In the genomic region with DNA sequence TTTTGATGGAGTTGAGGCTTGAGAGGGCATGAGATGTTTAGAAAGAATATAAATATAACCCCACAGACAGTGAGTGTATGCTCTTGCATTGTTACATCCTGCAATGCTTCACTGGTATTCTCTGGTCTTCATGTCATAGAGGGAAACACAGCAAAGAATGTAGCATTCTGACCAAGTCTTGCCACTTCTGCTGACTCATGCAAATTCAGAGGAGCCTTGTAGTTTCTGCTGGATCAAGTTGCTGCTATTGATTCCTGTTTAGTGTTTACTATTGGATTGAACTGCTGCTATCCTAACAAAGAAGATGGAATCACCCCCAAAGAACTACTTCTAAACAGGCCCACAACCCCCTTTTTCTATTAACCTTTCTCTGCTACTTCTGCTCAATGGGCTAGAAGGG, we compare ENCODE assay signal across 23 mouse cellular contexts.
DNase-seq lines count a peak whose midpoint lies in the region; ATAC-seq and TF ChIP-seq lines count a peak whose summit lies in the region.
"Had no signal": no experiment of that assay in that cellular context is flagged by ENCODE, and none has a peak within 500 bp of the region (broad histone marks: within the 10 kb centered on the region; RNA-seq: fewer than 3 reads in every experiment).

No protein-coding gene starts in this region.

- H3K9me3 ChIP-seq in heart, embryonic 10.5 days, result no peaks in the 10 kb centered on the region
- H3K9me3 ChIP-seq in CH12.LX (replicated peaks; ENCODE audit: low read length), result no peaks in the 10 kb centered on the region
- no peaks in the 10 kb centered on the region for H3K9me3 ChIP-seq in ES-E14 (ENCODE audit: control insufficient read depth, insufficient read depth, low read depth, low read length)
- no peaks in the 10 kb centered on the region for H3K9me3 ChIP-seq in liver, postnatal 0 days (ENCODE audit: low read length)
- H3K9me3 ChIP-seq: G1E had no signal

- dilution Hi-C loops in CH12.LX (cut with MboI; ENCODE audit: extremely low pct_ligation_motif_present, extremely low pct_unique_long_range_greater_than_20kb, low sequenced_read_pairs), result no loop called here

- TF ChIP-seq EP300 in CH12.LX (IDR thresholded peaks at IDR 0.05; ENCODE audit: low read length), result no peak
- TF ChIP-seq EP300 in liver, postnatal 0 days (IDR thresholded peaks at IDR 0.05; ENCODE audit: low read depth), result no peak

- no peaks in the 10 kb centered on the region for H3K4me1 ChIP-seq in heart, embryonic 10.5 days
- H3K4me1 ChIP-seq in CH12.LX (ENCODE audit: control insufficient read depth in 1 of 2, insufficient read depth in 2 of 2) (peaks cover 0 to 5% of the 10 kb centered on the region in 2 experiments; a peak in 1 of 4 replicates), ES-E14 (ENCODE audit: control insufficient read depth in 2 of 2, insufficient read depth in 2 of 2, low read length in 2 of 2, poor library complexity in 1 of 2) (no peaks in the 10 kb centered on the region)
- H3K4me1 ChIP-seq in liver, postnatal 0 days (ENCODE audit: insufficient read depth), result no peaks in the 10 kb centered on the region

- in situ Hi-C loops in CH12.LX (cut with MboI; ENCODE audit: low pct_ligation_motif_present, low pct_unique_long_range_greater_than_20kb, low sequenced_read_pairs), result no loop called here
- in situ Hi-C loops in ES-E14 (cut with MboI; ENCODE audit: low sequenced_read_pairs in 2 of 2, unreplicated experiment in 2 of 2), result no loop called here

- no peak overlapping the region for H3K27ac ChIP-seq in heart, embryonic 10.5 days
- no peak overlapping the region for H3K27ac ChIP-seq in CH12.LX (ENCODE audit: insufficient read depth, low read depth)
- H3K27ac ChIP-seq in ES-E14 (ENCODE audit: insufficient read depth, low read depth, low read length, poor library complexity, severe bottlenecking), result no peak overlapping the region
- no peak overlapping the region for H3K27ac ChIP-seq in liver, postnatal 0 days (ENCODE audit: low read depth)

- peak; percentile 12 for DNase-seq in heart, adult 11 months
- no peak for DNase-seq in heart, postnatal 36 days
- peak; percentile 42 for DNase-seq in heart, embryonic 10.5 days (ENCODE audit: low spot score)
- no peak for DNase-seq in heart, postnatal 25 days (ENCODE audit: low spot score)
- DNase-seq in CH12.LX (ENCODE audit: extremely low read depth) (no peak), ES-E14 (ENCODE audit: low read depth, low spot score) (no peak)
- DNase-seq in liver, postnatal 0 days, result no peak
- no peak for DNase-seq in spleen, postnatal 10 days (ENCODE audit: low spot score in 2 of 2)
- DNase-seq: adrenal gland, adult 2 months; adrenal gland, adult 8-10 months; adrenal gland, postnatal 10 days; adrenal gland, postnatal 14 days; adrenal gland, postnatal 25 days; adrenal gland, postnatal 36 days; B cell, adult 2 months; cerebellum, adult 11 months; cerebellum, adult 11-12 months; cerebellum, adult 18-20 months; cerebellum, adult 2 months had no signal

- no peak overlapping the region for H3K4me3 ChIP-seq in heart, embryonic 10.5 days
- H3K4me3 ChIP-seq in CH12.LX (replicated peaks in 1 of 3; ENCODE audit: low read depth in 2 of 3, low read length in 2 of 3, poor library complexity in 1 of 3) (no peak overlapping the region), ES-E14 (ENCODE audit: insufficient read depth in 1 of 2, low read depth in 1 of 2, low read length in 2 of 2, poor library complexity in 1 of 2, severe bottlenecking in 1 of 2) (no peak overlapping the region)
- no peak overlapping the region for H3K4me3 ChIP-seq in liver, postnatal 0 days (ENCODE audit: low read depth, low read length)

- no peak overlapping the region for H3K4me2 ChIP-seq in CH12.LX (ENCODE audit: insufficient read depth, low read depth, poor library complexity, severe bottlenecking)
- H3K4me2 ChIP-seq in liver, postnatal 0 days (ENCODE audit: low read depth, low read length), result no peak overlapping the region

- intact Hi-C loops in heart, postnatal 36 days (cut with DNase I), result no loop called here
- intact Hi-C loops in heart, postnatal 25 days (cut with DNase I), result no loop called here

- no peaks in the 10 kb centered on the region for H3K27me3 ChIP-seq in heart, embryonic 10.5 days (ENCODE audit: insufficient read depth, poor library complexity, severe bottlenecking)
- no peaks in the 10 kb centered on the region for H3K27me3 ChIP-seq in CH12.LX (replicated peaks)
- no peaks in the 10 kb centered on the region for H3K27me3 ChIP-seq in liver, postnatal 0 days (ENCODE audit: insufficient read depth, low read length)
- H3K27me3 ChIP-seq: Patski had no signal

- no peak for ATAC-seq in liver, postnatal 0 days
- ATAC-seq: activated CD4-positive, CD25-positive, alpha-beta regulatory T cell, adult 4 months; CD4-positive, CD25-positive, alpha-beta regulatory T cell, adult 4 months; Patski had no signal

- TF ChIP-seq RAD21 in CH12.LX (IDR thresholded peaks at IDR 0.05; ENCODE audit: low read depth, low read length), result no peak

- no peaks in the 10 kb centered on the region for H3K36me3 ChIP-seq in heart, embryonic 10.5 days
- H3K36me3 ChIP-seq in CH12.LX (replicated peaks in 1 of 2; ENCODE audit: control insufficient read depth in 1 of 2, insufficient read depth in 1 of 2, low read length in 1 of 2) (no peaks in the 10 kb centered on the region), ES-E14 (ENCODE audit: control insufficient read depth, insufficient read depth, low read length, poor library complexity, severe bottlenecking) (no peaks in the 10 kb centered on the region)
- H3K36me3 ChIP-seq in liver, postnatal 0 days (replicated peaks; ENCODE audit: insufficient read depth, low read length), result no peaks in the 10 kb centered on the region
- H3K36me3 ChIP-seq: G1E had no signal

- no peak overlapping the region for H3K9ac ChIP-seq in CH12.LX (ENCODE audit: insufficient read depth, low read depth)
- no peak overlapping the region for H3K9ac ChIP-seq in ES-E14 (ENCODE audit: insufficient read depth, low read depth, low read length, poor library complexity, severe bottlenecking)
- H3K9ac ChIP-seq in liver, postnatal 0 days (replicated peaks), result no peak overlapping the region

- no peak for TF ChIP-seq CTCF in CH12.LX (conservative IDR thresholded peaks at IDR 0.05 in 1 of 2, IDR thresholded peaks at IDR 0.05 in 1 of 2; ENCODE audit: low read depth in 2 of 2, low read length in 2 of 2)
- no peak for TF ChIP-seq CTCF in liver, postnatal 0 days (IDR thresholded peaks at IDR 0.05; ENCODE audit: low read depth)

- no peaks in the 10 kb centered on the region for H3K79me2 ChIP-seq in CH12.LX (replicated peaks; ENCODE audit: control insufficient read depth, extremely low read depth, insufficient read depth, poor library complexity, severe bottlenecking)

- no peak for TF ChIP-seq POLR2A in CH12.LX (IDR thresholded peaks at IDR 0.05; ENCODE audit: low read depth, low read length)

TF ChIP-seq in CH12.LX, 34 proteins besides CTCF, POLR2A, EP300 and RAD21:
- TF ChIP-seq MAFK (IDR thresholded peaks at IDR 0.05; ENCODE audit: insufficient replicate concordance, low read length) (peak; percentile 52; the same call in 1 of the 2 replicates), SIN3A (IDR thresholded peaks at IDR 0.05; ENCODE audit: low read length) (no peak)

TF ChIP-seq in ES-E14, 5 proteins besides CTCF, POLR2A, EP300 and RAD21:
- TF ChIP-seq HCFC1 (IDR thresholded peaks at IDR 0.05; ENCODE audit: borderline replicate concordance, insufficient read depth, low read length), result no peak
- TF ChIP-seq ZC3H11A (IDR thresholded peaks at IDR 0.05; ENCODE audit: borderline replicate concordance, low read depth, low read length), result no peak
- TF ChIP-seq CHD2 (IDR thresholded peaks at IDR 0.05; ENCODE audit: low read depth, low read length), result no peak
- no peak for TF ChIP-seq ZNF384 (IDR thresholded peaks at IDR 0.05; ENCODE audit: low read depth, low read length)
- TF ChIP-seq MAFK (IDR thresholded peaks at IDR 0.05; ENCODE audit: insufficient read depth, low read depth, low read length), result peak; percentile 75

Comparison
In these comparisons a context has a peak if more than half of its experiments do, and no peak if none do; other contexts are left out.
1. DNase-seq: peak in heart, adult 11 months (single experiment) and heart, embryonic 10.5 days (single experiment); none in heart, postnatal 36 days (0 of 2), heart, postnatal 25 days (single experiment), CH12.LX (single experiment), ES-E14 (single experiment), liver, postnatal 0 days (single experiment) and spleen, postnatal 10 days (0 of 2).